Mouse (Mus musculus) heart, adult 2 months (tissue): ENCODE results near the gene Csnk2a1.
A peak's percentile ranks its signal among the peaks of the same experiment; 100 is the strongest.

Experiments used
- CTCF ChIP-seq: fragments of 200-600 bp; IDR thresholded peaks from 2 replicates; pipeline ENCODE4 v1.8.1; 2022; ENCODE audit warnings: antibody characterized with exemption, mild to moderate bottlenecking, moderate library complexity
- EP300 ChIP-seq: fragments of 200-500 bp; IDR thresholded peaks from 2 replicates; pipeline ENCODE4 v1.6.1; 2011; ENCODE audit warnings: low read depth, low read length, control low read depth; ENCODE audit not compliant: insufficient read depth
- POLR2A ChIP-seq: fragments of 200-500 bp; IDR thresholded peaks from 2 replicates; pipeline ENCODE4 v1.6.1; 2011; ENCODE audit warnings: mild to moderate bottlenecking, low read depth, low read length, control low read depth; ENCODE audit not compliant: insufficient read depth

GRCm38 (mm10) chr2:152177162-152177805, 49.4 kb upstream of the Csnk2a1 start:
- TF ChIP-seq POLR2A (peak; percentile 71), CTCF (0 out of 2 replicates have a peak, but pooled peaks have one; percentile 3), EP300 (peak; percentile 93)
